Mouse (Mus musculus) ES-E14 (cell line): ENCODE measurements around the gene Hist1h3g.
"Not testable (repeated sequence)": the region's sequence is repeated elsewhere in the genome, so short reads cannot be mapped to it uniquely, and the experiment has no call there.

Experiments
- CHD2 ChIP-seq: IDR thresholded peaks from 2 replicates; pipeline ENCODE4 v1.6.1; 2014; ENCODE audit warnings: mild to moderate bottlenecking, low read depth, low read length, inconsistent platforms
- HCFC1 ChIP-seq: IDR thresholded peaks from 2 replicates; pipeline ENCODE4 v1.6.1; 2012; ENCODE audit warnings: low read length, inconsistent platforms, borderline replicate concordance; ENCODE audit not compliant: insufficient read depth
- MAFK ChIP-seq: IDR thresholded peaks from 2 replicates; pipeline ENCODE4 v1.6.1; 2014; ENCODE audit warnings: mild to moderate bottlenecking, low read depth, low read length, inconsistent platforms; ENCODE audit not compliant: insufficient read depth
- ZC3H11A ChIP-seq: IDR thresholded peaks from 2 replicates; pipeline ENCODE4 v1.6.1; 2012; ENCODE audit warnings: low read depth, mild to moderate bottlenecking, inconsistent platforms, low read length, borderline replicate concordance
- ZNF384 ChIP-seq: IDR thresholded peaks from 2 replicates; pipeline ENCODE4 v1.6.1; 2012; ENCODE audit warnings: low read depth, low read length, inconsistent platforms

DNA sequence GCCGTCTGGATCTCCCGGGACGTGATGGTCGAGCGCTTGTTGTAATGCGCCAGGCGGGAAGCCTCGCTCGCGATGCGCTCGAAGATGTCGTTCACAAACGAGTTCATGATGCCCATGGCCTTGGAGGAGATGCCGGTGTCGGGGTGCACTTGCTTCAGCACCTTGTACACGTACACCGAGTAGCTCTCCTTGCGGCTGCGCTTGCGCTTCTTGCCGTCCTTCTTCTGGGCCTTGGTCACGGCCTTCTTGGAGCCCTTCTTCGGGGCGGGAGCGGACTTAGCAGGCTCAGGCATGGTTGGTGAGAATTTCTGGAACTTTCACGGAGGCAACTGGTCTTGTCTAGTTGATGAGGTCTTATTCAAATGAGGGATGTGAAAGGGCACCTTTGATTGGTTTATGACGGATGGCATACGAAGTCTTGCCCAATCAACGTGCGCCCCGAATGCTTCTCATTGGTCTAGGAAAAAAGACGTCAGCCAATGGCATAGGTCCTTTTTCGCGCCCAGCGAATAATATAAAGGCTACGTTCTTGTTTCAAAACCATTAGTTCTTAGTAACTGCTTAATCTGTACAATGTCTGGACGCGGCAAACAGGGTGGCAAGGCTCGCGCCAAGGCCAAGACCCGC, 38.8 kb downstream of the Hist1h3g start, which contains the start of the genes Hist1h2bf and Hist1h2ad:
- not testable (repeated sequence) for TF ChIP-seq ZC3H11A, HCFC1, ZNF384, MAFK
- peak; percentile 98 for TF ChIP-seq CHD2
